Mouse (Mus musculus): ENCODE results near the gene Rps2. TPM values are rescaled to one million over a fixed set of nuclear protein-coding genes. Genes with fewer than 3 reads are reported as not detected.
A peak's percentile ranks its signal among the peaks of the same experiment; 100 is the strongest.

The Rps2 gene
- total RNA-seq, 2 experiments from 2014 or later: 619 to 676 TPM

- intact Hi-C loops (cut with DNase I): no loop called here
Measured at GRCm38 (mm10) chr17:24730787-24731186, 12.9 kb downstream of the Rps2 start.

GRCm38 (mm10) chr17:24732233-24732935, 14.5 kb downstream of the Rps2 start:
- intact Hi-C loops (cut with DNase I): no loop called here
- no peak for DNase-seq

More at GRCm38 (mm10) chr17:24730787-24731186, 12.9 kb downstream of the Rps2 start:
- no peak for DNase-seq

- intact Hi-C loops (cut with DNase I): no loop called here
- DNase-seq: no peak
Measured at GRCm38 (mm10) chr17:24733434-24734050, 15.6 kb downstream of the Rps2 start.

GRCm38 (mm10) chr17:24734513-24734912, 16.6 kb downstream of the Rps2 start:
- no peak for DNase-seq
- intact Hi-C loops (cut with DNase I): no loop called here

GRCm38 (mm10) chr17:24735446-24735845, 17.5 kb downstream of the Rps2 start:
- DNase-seq: no peak
- intact Hi-C loops (cut with DNase I): no loop called here

- peak; percentile 92 for DNase-seq
- intact Hi-C loops (cut with DNase I): no loop called here
Measured at GRCm38 (mm10) chr17:24736330-24737051, 18.6 kb downstream of the Rps2 start, which contains the start of gene Msrb1. TSS of gene Msrb1 (plus strand) at chr17:24736642.

- intact Hi-C loops (cut with DNase I): no loop called here
- DNase-seq: no peak
Measured at GRCm38 (mm10) chr17:24737135-24737810, 19.4 kb downstream of the Rps2 start.

- intact Hi-C loops (cut with DNase I): no loop called here
- DNase-seq: no peak
Measured at GRCm38 (mm10) chr17:24738238-24738637, 20.3 kb downstream of the Rps2 start.

GRCm38 (mm10) chr17:24739926-24740325, 22.0 kb downstream of the Rps2 start:
- no peak for DNase-seq
- intact Hi-C loops (cut with DNase I): no loop called here

- intact Hi-C loops (cut with DNase I): no loop called here
- no peak for DNase-seq
Measured at GRCm38 (mm10) chr17:24742307-24742706, 24.4 kb downstream of the Rps2 start.

- no peak for DNase-seq
- intact Hi-C loops (cut with DNase I): no loop called here
Measured at GRCm38 (mm10) chr17:24743896-24744295, 26.0 kb downstream of the Rps2 start.

- no peak for DNase-seq
- intact Hi-C loops (cut with DNase I): no loop called here
Measured at GRCm38 (mm10) chr17:24744381-24744780, 26.5 kb downstream of the Rps2 start.

- intact Hi-C loops (cut with DNase I): no loop called here
Measured at GRCm38 (mm10) chr17:24745526-24746497, 27.9 kb downstream of the Rps2 start.

GRCm38 (mm10) chr17:24746986-24747385, 29.1 kb downstream of the Rps2 start:
- DNase-seq: no peak
- intact Hi-C loops (cut with DNase I): no loop called here

More at GRCm38 (mm10) chr17:24745526-24746497, 27.9 kb downstream of the Rps2 start:
- DNase-seq: peak; percentile 85

GRCm38 (mm10) chr17:24751528-24751927, 33.6 kb downstream of the Rps2 start:
- intact Hi-C loops (cut with DNase I): loop anchor here (5.0 kb wide), 1 partner anchor 71 kb away; no protein-coding TSS in a partner anchor

GRCm38 (mm10) chr17:24752415-24753394, 34.8 kb downstream of the Rps2 start, which contains the start of gene Hs3st6:
TSS of gene Hs3st6 (plus strand) at chr17:24752988.
- intact Hi-C loops (cut with DNase I): loop anchor here (5.0 kb wide), 1 partner anchor 70 kb away; no protein-coding TSS in a partner anchor
- DNase-seq: no peak

More at GRCm38 (mm10) chr17:24751528-24751927, 33.6 kb downstream of the Rps2 start:
- DNase-seq: no peak

GRCm38 (mm10) chr17:24757394-24757793, 39.5 kb downstream of the Rps2 start:
- no peak for DNase-seq
- intact Hi-C loops (cut with DNase I): no loop called here

- DNase-seq: no peak
- intact Hi-C loops (cut with DNase I): no loop called here
Measured at GRCm38 (mm10) chr17:24761121-24761520, 43.2 kb downstream of the Rps2 start.

Data from left cerebral cortex, postnatal 4 days (tissue).